Mouse (Mus musculus): ENCODE measurements around the gene Mas1. TPM values are rescaled to one million over a fixed set of nuclear protein-coding genes. Genes with fewer than 3 reads are reported as not detected.

Mas1 gene
- polyA plus RNA-seq, 1 experiment, result 0.10 TPM

DNA sequence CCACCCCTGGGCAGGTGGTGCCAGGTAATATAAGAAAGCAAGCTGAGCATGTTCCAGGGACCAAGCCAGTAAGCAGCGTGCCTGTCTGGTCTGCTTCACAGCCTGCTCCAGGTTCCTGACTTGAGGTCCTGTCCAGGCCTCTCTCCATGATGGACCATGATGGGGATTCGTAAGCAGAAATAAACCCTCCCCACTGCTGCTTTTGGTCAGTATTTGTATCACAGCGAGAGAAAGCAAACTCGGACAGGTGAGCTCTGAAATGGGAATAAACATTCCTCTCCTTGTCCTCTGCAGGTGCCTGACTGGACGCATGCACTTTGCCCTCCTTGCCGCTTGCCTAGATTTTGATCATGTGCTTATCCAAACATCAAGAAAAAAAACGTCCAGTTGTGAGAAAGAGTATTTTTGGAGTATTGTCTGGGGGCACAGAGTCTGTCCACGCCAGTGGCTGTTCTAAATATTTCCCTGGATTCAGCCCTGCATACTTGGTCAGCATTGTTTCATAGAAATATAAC lies 8.9 kb downstream of the Mas1 start:
- Histone ChIP-seq H3K79me2 (ENCODE audit: control insufficient read depth, insufficient read depth) (no peaks in the 10 kb centered on the region), H3K36me3 (ENCODE audit: control insufficient read depth, insufficient read depth) (no peaks in the 10 kb centered on the region), H3K27me3 (ENCODE audit: control insufficient read depth, insufficient read depth, insufficient read length) (peaks cover 30% of the 10 kb centered on the region), H3K4me3 (no peak overlapping the region), H3ac (ENCODE audit: control insufficient read depth, insufficient read length) (no peak overlapping the region), H3K4me2 (ENCODE audit: low read depth) (no peak overlapping the region)
- TF ChIP-seq POLR2A (IDR thresholded peaks at IDR 0.05; ENCODE audit: insufficient read length, low read depth) (no peak), MYOG (IDR thresholded peaks at IDR 0.05; ENCODE audit: control insufficient read depth in 1 of 3, insufficient read depth in 1 of 3, insufficient read length in 2 of 3, low read depth in 2 of 3) (no peak), REST (IDR thresholded peaks at IDR 0.05; ENCODE audit: insufficient read depth, insufficient read length) (no peak), MAX (IDR thresholded peaks at IDR 0.05; ENCODE audit: low read depth) (no peak), CEBPB (IDR thresholded peaks at IDR 0.05; ENCODE audit: insufficient read depth, poor library complexity, severe bottlenecking) (no peak), POLR2AphosphoS2 (IDR thresholded peaks at IDR 0.05; ENCODE audit: insufficient read length, low read depth) (no peak), TCF12 (IDR thresholded peaks at IDR 0.05; ENCODE audit: insufficient read depth, poor library complexity, severe bottlenecking) (no peak), E2F4 (IDR thresholded peaks at IDR 0.05; ENCODE audit: insufficient read depth) (no peak), MYOD1 (IDR thresholded peaks at IDR 0.05; ENCODE audit: control insufficient read depth in 1 of 3, insufficient read length in 2 of 3, low read depth in 2 of 3) (no peak), SRF (IDR thresholded peaks at IDR 0.05; ENCODE audit: control insufficient read depth, insufficient read length, low read depth) (no peak), TCF3 (IDR thresholded peaks at IDR 0.05; ENCODE audit: insufficient read length, low read depth) (no peak), USF1 (IDR thresholded peaks at IDR 0.05; ENCODE audit: low read depth) (no peak)

GRCm38 (mm10) chr17:12858072-12858471 lies 9.9 kb downstream of the Mas1 start:
- H3K4me3 ChIP-seq, result no peak overlapping the region

GRCm38 (mm10) chr17:12857395-12857794 lies 10.5 kb downstream of the Mas1 start:
- Histone ChIP-seq H3K36me3 (ENCODE audit: control insufficient read depth, insufficient read depth) (no peaks in the 10 kb centered on the region), H3K27me3 (ENCODE audit: control insufficient read depth, insufficient read depth, insufficient read length) (peaks cover 24% of the 10 kb centered on the region), H3ac (ENCODE audit: control insufficient read depth, insufficient read length) (no peak overlapping the region), H3K79me2 (ENCODE audit: control insufficient read depth, insufficient read depth) (no peaks in the 10 kb centered on the region), H3K4me3 (no peak overlapping the region), H3K4me2 (ENCODE audit: low read depth) (no peak overlapping the region)
- TF ChIP-seq TCF3 (IDR thresholded peaks at IDR 0.05; ENCODE audit: insufficient read length, low read depth), result no peak
- no peak for TF ChIP-seq MYOD1 (IDR thresholded peaks at IDR 0.05; ENCODE audit: control insufficient read depth in 1 of 3, insufficient read length in 2 of 3, low read depth in 2 of 3)
- TF ChIP-seq MAX (IDR thresholded peaks at IDR 0.05; ENCODE audit: low read depth), result no peak
- no peak for TF ChIP-seq E2F4 (IDR thresholded peaks at IDR 0.05; ENCODE audit: insufficient read depth)
- TF ChIP-seq SRF (IDR thresholded peaks at IDR 0.05; ENCODE audit: control insufficient read depth, insufficient read length, low read depth), result no peak
- TF ChIP-seq POLR2AphosphoS2 (IDR thresholded peaks at IDR 0.05; ENCODE audit: insufficient read length, low read depth), result no peak
- TF ChIP-seq USF1 (IDR thresholded peaks at IDR 0.05; ENCODE audit: low read depth), result no peak
- TF ChIP-seq CEBPB (IDR thresholded peaks at IDR 0.05; ENCODE audit: insufficient read depth, poor library complexity, severe bottlenecking), result no peak

More at GRCm38 (mm10) chr17:12858072-12858471, 9.9 kb downstream of the Mas1 start:
- TF ChIP-seq USF1 (IDR thresholded peaks at IDR 0.05; ENCODE audit: low read depth) (no peak), MYOD1 (IDR thresholded peaks at IDR 0.05; ENCODE audit: control insufficient read depth in 1 of 3, insufficient read length in 2 of 3, low read depth in 2 of 3) (no peak), REST (IDR thresholded peaks at IDR 0.05; ENCODE audit: insufficient read depth, insufficient read length) (no peak), TCF12 (IDR thresholded peaks at IDR 0.05; ENCODE audit: insufficient read depth, poor library complexity, severe bottlenecking) (no peak), POLR2AphosphoS2 (IDR thresholded peaks at IDR 0.05; ENCODE audit: insufficient read length, low read depth) (no peak), TCF3 (IDR thresholded peaks at IDR 0.05; ENCODE audit: insufficient read length, low read depth) (no peak), E2F4 (IDR thresholded peaks at IDR 0.05; ENCODE audit: insufficient read depth) (no peak), SRF (IDR thresholded peaks at IDR 0.05; ENCODE audit: control insufficient read depth, insufficient read length, low read depth) (no peak), CEBPB (IDR thresholded peaks at IDR 0.05; ENCODE audit: insufficient read depth, poor library complexity, severe bottlenecking) (no peak), MAX (IDR thresholded peaks at IDR 0.05; ENCODE audit: low read depth) (no peak), POLR2A (IDR thresholded peaks at IDR 0.05; ENCODE audit: insufficient read length, low read depth) (no peak), MYOG (IDR thresholded peaks at IDR 0.05; ENCODE audit: control insufficient read depth in 1 of 3, insufficient read depth in 1 of 3, insufficient read length in 2 of 3, low read depth in 2 of 3) (no peak)
- no peak overlapping the region for H3K4me2 ChIP-seq (ENCODE audit: low read depth)
- peaks cover 25% of the 10 kb centered on the region for H3K27me3 ChIP-seq (ENCODE audit: control insufficient read depth, insufficient read depth, insufficient read length)
- no peaks in the 10 kb centered on the region for H3K79me2 ChIP-seq (ENCODE audit: control insufficient read depth, insufficient read depth)
- H3ac ChIP-seq (ENCODE audit: control insufficient read depth, insufficient read length), result no peak overlapping the region
- H3K36me3 ChIP-seq (ENCODE audit: control insufficient read depth, insufficient read depth), result no peaks in the 10 kb centered on the region

- Histone ChIP-seq H3K79me2 (ENCODE audit: control insufficient read depth, insufficient read depth) (no peaks in the 10 kb centered on the region), H3K36me3 (ENCODE audit: control insufficient read depth, insufficient read depth) (no peaks in the 10 kb centered on the region), H3K4me3 (no peak overlapping the region), H3K4me2 (ENCODE audit: low read depth) (no peak overlapping the region), H3K27me3 (ENCODE audit: control insufficient read depth, insufficient read depth, insufficient read length) (peaks cover 10% of the 10 kb centered on the region), H3ac (ENCODE audit: control insufficient read depth, insufficient read length) (no peak overlapping the region)
- no peak for TF ChIP-seq TCF3 (IDR thresholded peaks at IDR 0.05; ENCODE audit: insufficient read length, low read depth)
- TF ChIP-seq E2F4 (IDR thresholded peaks at IDR 0.05; ENCODE audit: insufficient read depth), result no peak
- TF ChIP-seq MAX (IDR thresholded peaks at IDR 0.05; ENCODE audit: low read depth), result no peak
- no peak for TF ChIP-seq POLR2AphosphoS2 (IDR thresholded peaks at IDR 0.05; ENCODE audit: insufficient read length, low read depth)
- no peak for TF ChIP-seq POLR2A (IDR thresholded peaks at IDR 0.05; ENCODE audit: insufficient read length, low read depth)
- no peak for TF ChIP-seq MYOD1 (IDR thresholded peaks at IDR 0.05; ENCODE audit: control insufficient read depth in 1 of 3, insufficient read length in 2 of 3, low read depth in 2 of 3)
- TF ChIP-seq CEBPB (IDR thresholded peaks at IDR 0.05; ENCODE audit: insufficient read depth, poor library complexity, severe bottlenecking), result no peak
- TF ChIP-seq REST (IDR thresholded peaks at IDR 0.05; ENCODE audit: insufficient read depth, insufficient read length), result no peak
- no peak for TF ChIP-seq USF1 (IDR thresholded peaks at IDR 0.05; ENCODE audit: low read depth)
- TF ChIP-seq SRF (IDR thresholded peaks at IDR 0.05; ENCODE audit: control insufficient read depth, insufficient read length, low read depth), result no peak
- TF ChIP-seq TCF12 (IDR thresholded peaks at IDR 0.05; ENCODE audit: insufficient read depth, poor library complexity, severe bottlenecking), result no peak
- no peak for TF ChIP-seq MYOG (IDR thresholded peaks at IDR 0.05; ENCODE audit: control insufficient read depth in 1 of 3, insufficient read depth in 1 of 3, insufficient read length in 2 of 3, low read depth in 2 of 3)
Measured at GRCm38 (mm10) chr17:12854386-12854785, 13.6 kb downstream of the Mas1 start.

Measured in myocyte (in vitro differentiated cells).